Mouse (Mus musculus) Patski (cell line): ENCODE results near the gene Nell1. TPM values are rescaled to one million over a fixed set of nuclear protein-coding genes. Genes with fewer than 3 reads are reported as not detected.
A peak's percentile ranks its signal among the peaks of the same experiment; 100 is the strongest.

Experiments used
- ATAC-seq: fragments of 100-300 bp; one replicate; pipeline ENCODE4 v1.8.0; 2021
- CTCF ChIA-PET: fragments of 350-600 bp; sonication (Branson Sonifier 250); formaldehyde crosslinking; loops from one replicate; lab custom pipeline; 2022; ENCODE audit warnings: inconsistent platforms; lab: Charles Lee
- POLR2A ChIA-PET: fragments of 350-600 bp; sonication (Branson Sonifier 250); formaldehyde crosslinking; loops from one replicate; lab custom pipeline; 2022; ENCODE audit warnings: antibody characterized with exemption, inconsistent platforms; lab: Charles Lee
- DNase-seq: peaks from one replicate; pipeline ENCODE4 v3.0.0-alpha.2; 2011; ENCODE audit warnings: low read depth, low spot score
- H3K27me3 ChIP-seq: fragments of 371-371 bp; one replicate; pipeline ENCODE4 v1.5.1; 2021
- CTCF ChIP-seq: fragments of 100-300 bp; IDR thresholded peaks from one replicate; pipeline ENCODE4 v1.5.1; 2021
- in situ Hi-C: fragments of 300-500 bp; cut with MboI; formaldehyde crosslinking; loops from 3 replicates; pipeline ENCODE4 v1.11.1; 2018; ENCODE audit warnings: low pct_unique_long_range_greater_than_20kb, mixed read lengths
- polyA plus RNA-seq: library from polyadenylated mRNA; unstranded; gene quantifications from one replicate; pipeline ENCODE4 v1.2.3, GENCODE M21; 2021

The Nell1 gene
- polyA plus RNA-seq, 1 experiment from 2014 or later: 0.05 TPM

DNA sequence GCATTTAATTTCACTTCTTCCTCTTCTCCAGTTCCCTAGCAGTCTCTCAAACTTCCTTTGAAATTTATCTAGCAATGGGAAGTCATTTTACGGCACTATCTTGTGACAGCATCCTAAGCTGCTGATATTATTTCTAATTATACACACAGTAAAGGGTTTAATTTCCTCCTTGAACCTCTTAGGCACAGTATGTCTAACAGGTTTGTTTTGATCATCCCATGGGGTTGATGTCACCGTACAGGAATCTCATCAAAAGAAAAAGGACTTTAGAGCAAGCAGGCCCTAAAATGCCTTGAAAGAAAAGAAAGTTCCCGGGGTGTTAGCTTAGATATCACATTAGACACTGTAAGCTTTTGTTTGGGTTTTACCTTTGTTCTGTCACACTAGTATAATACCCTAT, 654.5 kb downstream of the Nell1 start:
- H3K27me3 ChIP-seq: peaks cover 9% of the 10 kb centered on the region
- no peak for TF ChIP-seq CTCF
- in situ Hi-C loops: no loop called here
- no peak for ATAC-seq
- ChIA-PET CTCF (no interaction called here), POLR2A (no interaction called here)
- no peak for DNase-seq

GRCm38 (mm10) chr7:50633147-50633546, 658.5 kb downstream of the Nell1 start:
- ChIA-PET POLR2A (no interaction called here), CTCF (interaction anchor here (1.1 kb wide), 1 partner anchor 25 kb away, joined by 3 read pairs; no protein-coding TSS in a partner anchor)
- no peak for ATAC-seq
- DNase-seq: no peak
- H3K27me3 ChIP-seq: peaks cover 9% of the 10 kb centered on the region
- no peak for TF ChIP-seq CTCF
- in situ Hi-C loops: no loop called here

GRCm38 (mm10) chr7:50672266-50672665, 697.6 kb downstream of the Nell1 start:
- no peak for DNase-seq
- POLR2A ChIA-PET: no interaction called here
- no peak for ATAC-seq
- H3K27me3 ChIP-seq: no peaks in the 10 kb centered on the region
- no peak for TF ChIP-seq CTCF
- in situ Hi-C loops: no loop called here
- CTCF ChIA-PET: interaction anchor here (0.6 to 1.1 kb wide), 2 partner anchors 45 to 54 kb away, joined by 3 read pairs; no protein-coding TSS in a partner anchor

DNA sequence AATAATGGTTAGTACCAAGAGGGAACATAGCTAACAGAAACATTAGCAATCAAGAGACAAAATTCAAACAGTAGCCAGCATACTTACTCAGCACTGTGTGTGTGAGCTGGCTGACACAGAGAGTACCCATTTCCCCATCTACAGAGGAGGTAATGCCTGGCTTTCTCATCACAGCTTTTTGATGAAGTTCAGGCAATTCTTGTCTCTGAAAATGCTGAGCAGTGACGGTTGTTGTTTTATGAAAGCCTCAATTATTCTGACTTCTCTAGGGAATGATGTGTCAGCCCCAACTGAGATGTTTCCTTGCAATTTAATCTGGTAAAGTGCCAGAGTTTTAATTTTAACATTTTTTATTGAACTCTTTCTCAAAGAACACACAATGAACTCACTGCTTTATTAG, 700.8 kb downstream of the Nell1 start:
- no peak for DNase-seq
- ChIA-PET CTCF (interaction anchor here (1.1 kb wide), 1 partner anchor 42 kb away, joined by 3 read pairs; no protein-coding TSS in a partner anchor), POLR2A (interaction anchor here (0.7 kb wide), 1 partner anchor 42 kb away, joined by 3 read pairs; no protein-coding TSS in a partner anchor)
- no peak for TF ChIP-seq CTCF
- in situ Hi-C loops: no loop called here
- no peaks in the 10 kb centered on the region for H3K27me3 ChIP-seq
- ATAC-seq: no peak

DNA sequence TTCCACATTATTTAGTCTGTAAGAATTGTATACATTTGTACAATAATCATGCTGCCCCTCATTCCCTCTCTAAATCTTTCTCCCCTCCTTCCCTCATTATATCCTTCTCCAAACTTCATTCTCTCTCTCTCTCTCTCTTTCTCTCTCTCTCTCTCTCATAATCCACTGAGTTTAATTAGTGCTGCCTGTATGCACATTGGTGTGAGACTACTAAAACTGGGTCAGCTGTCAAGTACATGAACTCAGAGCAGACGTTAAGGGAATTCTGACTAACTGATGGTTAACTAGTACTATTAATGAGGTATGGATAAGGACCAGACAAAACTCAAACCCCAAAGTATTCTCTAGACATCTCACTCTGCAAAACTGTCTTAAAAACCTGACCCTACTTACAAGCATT, 702.8 kb downstream of the Nell1 start:
- TF ChIP-seq CTCF: no peak
- no peaks in the 10 kb centered on the region for H3K27me3 ChIP-seq
- ChIA-PET POLR2A (no interaction called here), CTCF (interaction anchor here (0.5 kb wide), 1 partner anchor 63 kb away, joined by 3 read pairs; no protein-coding TSS in a partner anchor)
- no peak for ATAC-seq
- no peak for DNase-seq
- in situ Hi-C loops: no loop called here

- ChIA-PET POLR2A (no interaction called here), CTCF (interaction anchor here (0.9 kb wide), 1 partner anchor 10 kb away, joined by 3 read pairs; no protein-coding TSS in a partner anchor)
- in situ Hi-C loops: no loop called here
- ATAC-seq (no peak), DNase-seq (no peak)
- no peaks in the 10 kb centered on the region for H3K27me3 ChIP-seq
- no peak for TF ChIP-seq CTCF
Measured at GRCm38 (mm10) chr7:50686337-50686736, 711.7 kb downstream of the Nell1 start.

DNA sequence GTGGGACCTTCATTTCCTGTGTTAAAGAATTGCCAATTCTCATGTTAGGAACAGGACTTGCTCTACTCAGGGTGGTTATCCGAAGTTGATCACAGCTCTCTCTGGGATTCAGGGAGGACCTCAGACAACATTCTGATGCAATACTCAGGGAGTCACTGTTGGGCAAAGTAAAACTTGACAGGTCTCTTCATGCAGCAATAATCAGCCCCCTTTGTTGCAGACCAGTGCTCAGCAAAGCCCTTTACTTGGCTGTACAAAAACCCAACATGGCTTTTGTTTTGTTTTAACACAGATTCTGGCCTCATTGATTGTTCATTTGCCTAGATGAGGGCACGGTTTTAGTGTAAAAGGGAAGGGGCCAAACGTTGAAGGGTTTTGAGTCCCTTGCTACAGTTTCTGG, 750.5 kb downstream of the Nell1 start:
- in situ Hi-C loops: no loop called here
- ChIA-PET POLR2A (no interaction called here), CTCF (no interaction called here)
- DNase-seq (no peak), ATAC-seq (no peak)
- no peak for TF ChIP-seq CTCF
- peaks cover 4% of the 10 kb centered on the region for H3K27me3 ChIP-seq

- in situ Hi-C loops: loop anchor here (10.0 kb wide), 1 partner anchor 704 kb away; no protein-coding TSS in a partner anchor
- ATAC-seq: no peak
- H3K27me3 ChIP-seq: no peaks in the 10 kb centered on the region
- ChIA-PET CTCF (interaction anchor here (0.9 to 1.7 kb wide), 2 partner anchors 539 to 707 kb away, joined by 4 read pairs; no protein-coding TSS in a partner anchor), POLR2A (no interaction called here)
- DNase-seq: no peak
- TF ChIP-seq CTCF: peak; percentile 71
Measured at GRCm38 (mm10) chr7:50730951-50731350, 756.3 kb downstream of the Nell1 start.

- CTCF ChIA-PET: no interaction called here
- DNase-seq (no peak), ATAC-seq (no peak)
- H3K27me3 ChIP-seq: no peaks in the 10 kb centered on the region
- in situ Hi-C loops: no loop called here
- POLR2A ChIA-PET: no interaction called here
- no peak for TF ChIP-seq CTCF
Measured at GRCm38 (mm10) chr7:50755516-50755915, 780.9 kb downstream of the Nell1 start.

DNA sequence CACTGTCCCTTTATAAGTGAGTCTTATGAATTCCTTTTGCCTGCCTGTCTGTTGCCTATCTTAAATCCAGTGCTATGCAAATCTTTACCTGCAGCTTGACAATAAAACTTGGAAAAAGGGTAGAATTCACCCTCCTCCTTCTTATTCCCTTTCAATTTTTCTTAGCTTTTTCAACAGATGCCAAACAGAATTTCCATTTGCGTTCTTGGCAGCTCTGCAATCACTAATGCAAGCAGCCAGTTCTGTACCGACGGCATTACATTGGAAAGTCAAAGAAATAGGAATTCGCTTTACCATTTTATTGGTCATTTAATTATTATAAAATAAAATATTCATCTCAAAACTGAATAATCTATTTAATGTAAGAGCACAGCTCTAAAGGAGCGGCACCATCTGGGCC, 781.7 kb downstream of the Nell1 start:
- ChIA-PET POLR2A (interaction anchor here (0.7 kb wide), 1 partner anchor 336 kb away, joined by 3 read pairs; no protein-coding TSS in a partner anchor), CTCF (no interaction called here)
- H3K27me3 ChIP-seq: no peaks in the 10 kb centered on the region
- ATAC-seq (no peak), DNase-seq (no peak)
- in situ Hi-C loops: no loop called here
- no peak for TF ChIP-seq CTCF

DNA sequence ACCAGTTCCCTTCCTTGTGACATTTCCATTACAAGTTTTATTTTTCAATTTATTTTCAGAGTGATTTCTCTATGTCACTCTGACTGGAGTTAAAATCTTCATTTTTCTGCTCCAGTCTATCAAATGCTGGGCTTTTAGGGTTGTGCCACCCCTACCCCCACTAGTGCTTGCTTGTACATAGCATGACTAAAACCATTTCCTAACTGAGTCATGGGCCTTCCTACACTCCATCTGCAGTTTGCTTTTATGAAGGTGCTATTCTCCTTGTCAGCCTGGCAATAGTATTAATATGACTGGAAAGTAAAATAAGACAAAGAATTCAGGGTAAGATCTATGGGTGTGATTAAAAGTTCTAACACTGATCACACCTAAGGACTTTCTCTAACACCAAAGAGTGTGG, 798.9 kb downstream of the Nell1 start:
- ChIA-PET CTCF (interaction anchor here (1.0 kb wide), 1 partner anchor 9 kb away, joined by 3 read pairs; no protein-coding TSS in a partner anchor), POLR2A (no interaction called here)
- ATAC-seq (no peak), DNase-seq (no peak)
- in situ Hi-C loops: no loop called here
- TF ChIP-seq CTCF: no peak
- H3K27me3 ChIP-seq: no peaks in the 10 kb centered on the region
